Mouse (Mus musculus) frontal cortex, postnatal 36 days (tissue): Measurements from ENCODE around the gene Kcnb1.

ENCODE experiments used
- DNase-seq, 2 experiments: peaks; one replicate each; pipeline ENCODE4 v3.0.0; 2022; ENCODE audit warnings: low spot score in 2 of 2

Kcnb1 gene

GRCm38 (mm10) chr2:167163134-167163533 is 26.8 kb downstream of the Kcnb1 start:
- DNase-seq, result no peak

GRCm38 (mm10) chr2:167162516-167163021 is 27.4 kb downstream of the Kcnb1 start:
- DNase-seq, result no peak

GRCm38 (mm10) chr2:167159721-167160120 is 30.2 kb downstream of the Kcnb1 start:
- no peak for DNase-seq

GRCm38 (mm10) chr2:167158780-167159179 is 31.2 kb downstream of the Kcnb1 start:
- no peak for DNase-seq

GRCm38 (mm10) chr2:167156118-167156715 is 33.7 kb downstream of the Kcnb1 start:
- DNase-seq, result no peak

GRCm38 (mm10) chr2:167155541-167155973 is 34.4 kb downstream of the Kcnb1 start:
- peak; percentile 75 to 78 for DNase-seq

- no peak for DNase-seq
These were observed 39.1 kb downstream of the Kcnb1 start for GRCm38 (mm10) chr2:167150880-167151279.

- no peak for DNase-seq
These were observed 39.8 kb downstream of the Kcnb1 start for GRCm38 (mm10) chr2:167150135-167150534.

- DNase-seq, result no peak
These were observed 40.9 kb downstream of the Kcnb1 start for GRCm38 (mm10) chr2:167149035-167149434.

- DNase-seq, result no peak
These were observed 42.2 kb downstream of the Kcnb1 start for GRCm38 (mm10) chr2:167147708-167148107.

GRCm38 (mm10) chr2:167145904-167146303 is 44.1 kb downstream of the Kcnb1 start:
- DNase-seq, result no peak

GRCm38 (mm10) chr2:167144439-167145307 is 45.3 kb downstream of the Kcnb1 start:
- DNase-seq, result peak; percentile 65 to 83

GRCm38 (mm10) chr2:167143914-167144313 is 46.0 kb downstream of the Kcnb1 start:
- no peak for DNase-seq

GRCm38 (mm10) chr2:167142282-167142681 is 47.7 kb downstream of the Kcnb1 start:
- no peak for DNase-seq

- DNase-seq, result no peak
These were observed 48.1 kb downstream of the Kcnb1 start for GRCm38 (mm10) chr2:167141810-167142209.

GRCm38 (mm10) chr2:167139801-167140269 is 50.1 kb downstream of the Kcnb1 start:
- peak; percentile 59 to 71 for DNase-seq

- no peak for DNase-seq
These were observed 51.3 kb downstream of the Kcnb1 start for GRCm38 (mm10) chr2:167138611-167139010.

- DNase-seq, result peak; percentile 91 to 96
These were observed 53.0 kb downstream of the Kcnb1 start for GRCm38 (mm10) chr2:167136909-167137308.

GRCm38 (mm10) chr2:167132041-167132440 is 57.9 kb downstream of the Kcnb1 start:
- no peak for DNase-seq

- DNase-seq, result no peak
These were observed 59.7 kb downstream of the Kcnb1 start for GRCm38 (mm10) chr2:167130050-167130770.

- DNase-seq, result no peak
These were observed 60.4 kb downstream of the Kcnb1 start for GRCm38 (mm10) chr2:167129608-167129955.
